Mouse (Mus musculus): Measurements from ENCODE around the gene March6. TPM values are rescaled to one million over a fixed set of nuclear protein-coding genes. Genes with fewer than 3 reads are reported as not detected.

March6 gene
- polyA plus RNA-seq, 1 experiment, result not detected

DNA sequence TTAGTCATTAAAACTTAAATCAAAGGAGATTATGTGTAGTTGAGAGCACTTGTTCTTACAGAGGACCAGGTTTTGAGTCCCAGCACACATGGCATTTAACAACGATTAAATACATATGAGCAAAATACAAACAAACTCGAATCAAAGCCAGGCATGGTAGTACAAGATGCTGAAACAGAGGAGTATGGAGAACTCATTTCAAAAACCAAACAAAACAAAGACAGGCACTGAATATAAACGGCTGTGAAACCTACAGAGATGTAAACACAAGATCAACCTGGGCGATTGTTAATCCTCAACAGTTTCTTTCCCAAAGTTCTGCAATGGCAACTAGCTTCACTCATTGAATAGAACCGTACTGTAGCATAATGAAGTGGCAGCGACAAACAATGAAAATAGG is 1.8 kb downstream of the March6 start:
- no peak overlapping the region for H3K4me3 ChIP-seq (ENCODE audit: insufficient read depth, low read depth, low read length)
- TF ChIP-seq CTCF (IDR thresholded peaks at IDR 0.05; ENCODE audit: insufficient read depth, low read depth, low read length) (no peak), POLR2A (IDR thresholded peaks at IDR 0.05; ENCODE audit: insufficient read depth, low read depth, low read length) (no peak)
- peaks cover 4% of the 10 kb centered on the region for H3K4me1 ChIP-seq (ENCODE audit: control insufficient read depth, insufficient read depth, low read length)
- no peak overlapping the region for H3K27ac ChIP-seq (ENCODE audit: insufficient read depth, low read depth, low read length)
- 10% methylated on average over 6 of the region's 6 CpGs for WGBS

DNA sequence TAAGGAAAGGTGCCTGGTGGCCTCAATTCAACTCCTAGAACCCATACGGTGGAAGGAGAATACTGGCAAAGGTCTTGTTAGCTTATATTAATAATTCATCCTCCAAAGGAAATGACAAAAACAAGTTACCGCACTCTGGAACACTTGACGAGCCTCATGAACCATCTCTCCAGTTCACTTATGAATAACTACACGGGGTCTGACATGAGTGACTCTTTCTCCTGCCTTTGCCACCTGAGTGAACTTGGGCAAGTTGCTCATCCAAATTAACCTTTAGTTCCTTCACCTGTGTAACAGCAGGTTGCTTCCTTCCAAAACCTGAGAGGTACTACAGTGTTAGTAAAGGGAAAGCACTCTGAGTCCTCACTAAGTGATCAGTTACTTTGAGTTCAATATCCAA is 2.4 kb downstream of the March6 start:
- TF ChIP-seq CTCF (IDR thresholded peaks at IDR 0.05; ENCODE audit: insufficient read depth, low read depth, low read length), result no peak
- TF ChIP-seq POLR2A (IDR thresholded peaks at IDR 0.05; ENCODE audit: insufficient read depth, low read depth, low read length), result no peak
- 90% methylated on average over 4 of the region's 4 CpGs for WGBS
- no peak overlapping the region for H3K4me3 ChIP-seq (ENCODE audit: insufficient read depth, low read depth, low read length)
- peaks cover 4% of the 10 kb centered on the region for H3K4me1 ChIP-seq (ENCODE audit: control insufficient read depth, insufficient read depth, low read length)
- H3K27ac ChIP-seq (ENCODE audit: insufficient read depth, low read depth, low read length), result no peak overlapping the region

DNA sequence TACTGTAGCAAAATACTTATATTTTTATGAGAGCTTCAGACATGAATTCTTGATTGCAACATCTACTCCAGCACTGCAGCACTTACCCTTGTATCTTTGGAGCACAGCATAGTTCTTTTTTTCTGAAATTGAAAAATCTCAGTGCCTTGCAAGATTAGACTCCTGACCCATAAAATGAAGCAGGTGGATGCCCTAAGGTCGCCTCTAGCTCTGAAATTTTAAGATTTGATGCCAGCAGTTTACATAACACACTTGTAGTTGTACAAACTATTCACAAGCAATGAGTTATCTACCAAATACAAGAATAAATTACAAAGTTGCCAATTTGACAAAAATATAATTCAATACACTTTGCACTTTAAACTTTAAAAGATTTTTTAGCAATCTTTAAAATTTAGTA is 4.4 kb downstream of the March6 start:
- WGBS, result 84% methylated on average over 1 of the region's 1 CpGs
- no peak for TF ChIP-seq CTCF (IDR thresholded peaks at IDR 0.05; ENCODE audit: insufficient read depth, low read depth, low read length)
- no peak for TF ChIP-seq POLR2A (IDR thresholded peaks at IDR 0.05; ENCODE audit: insufficient read depth, low read depth, low read length)
- H3K4me1 ChIP-seq (ENCODE audit: control insufficient read depth, insufficient read depth, low read length), result no peaks in the 10 kb centered on the region
- H3K4me3 ChIP-seq (ENCODE audit: insufficient read depth, low read depth, low read length), result no peak overlapping the region
- no peak overlapping the region for H3K27ac ChIP-seq (ENCODE audit: insufficient read depth, low read depth, low read length)

DNA sequence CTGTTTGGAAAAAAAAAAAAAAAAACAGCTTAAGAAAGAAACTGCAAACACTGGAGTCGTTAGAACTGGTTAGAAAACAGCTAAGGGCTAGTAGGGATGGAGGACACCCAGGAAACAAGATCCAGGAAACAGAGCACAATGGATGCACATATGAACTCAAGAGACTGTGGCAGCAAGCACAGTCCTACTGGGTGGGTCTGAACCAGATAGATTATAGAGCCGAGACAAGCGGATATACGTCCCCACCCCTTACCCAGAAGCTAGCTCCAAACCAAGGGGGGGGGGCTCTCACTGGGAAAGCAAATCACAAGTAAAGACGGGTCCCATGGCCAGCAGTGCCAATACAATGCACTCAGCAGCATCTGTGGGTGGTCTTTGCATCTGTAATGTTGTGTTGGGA is 11.9 kb downstream of the March6 start:
- WGBS, result 62% methylated on average over 5 of the region's 5 CpGs
- no peaks in the 10 kb centered on the region; the same call in 1 of the 2 replicates for H3K4me1 ChIP-seq (ENCODE audit: control insufficient read depth, insufficient read depth, low read length)
- TF ChIP-seq POLR2A (IDR thresholded peaks at IDR 0.05; ENCODE audit: insufficient read depth, low read depth, low read length) (no peak), CTCF (IDR thresholded peaks at IDR 0.05; ENCODE audit: insufficient read depth, low read depth, low read length) (no peak)
- no peak overlapping the region for H3K4me3 ChIP-seq (ENCODE audit: insufficient read depth, low read depth, low read length)
- H3K27ac ChIP-seq (ENCODE audit: insufficient read depth, low read depth, low read length), result no peak overlapping the region

DNA sequence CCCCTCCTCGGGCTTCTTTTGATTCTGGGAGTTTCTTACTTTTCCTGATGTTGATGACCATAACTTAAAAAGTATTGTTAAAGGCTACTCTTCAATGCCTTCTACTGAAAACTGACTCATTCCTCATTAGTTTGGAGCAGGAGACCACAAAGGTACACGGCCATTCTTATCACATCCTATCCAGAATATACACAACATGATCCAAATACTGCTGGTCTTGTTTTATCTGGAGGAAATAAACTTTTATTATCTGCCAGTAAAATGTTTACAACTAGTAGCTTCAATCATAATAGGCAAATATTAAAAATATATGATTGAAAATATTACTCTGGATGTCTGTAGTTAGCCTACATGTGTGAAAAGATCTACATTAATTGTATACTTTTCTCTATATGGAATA is 12.5 kb downstream of the March6 start:
- no peak overlapping the region for H3K27ac ChIP-seq (ENCODE audit: insufficient read depth, low read depth, low read length)
- H3K4me1 ChIP-seq (ENCODE audit: control insufficient read depth, insufficient read depth, low read length), result no peaks in the 10 kb centered on the region; the same call in 1 of the 2 replicates
- 86% methylated on average over 2 of the region's 2 CpGs for WGBS
- no peak overlapping the region for H3K4me3 ChIP-seq (ENCODE audit: insufficient read depth, low read depth, low read length)
- no peak for TF ChIP-seq POLR2A (IDR thresholded peaks at IDR 0.05; ENCODE audit: insufficient read depth, low read depth, low read length)
- TF ChIP-seq CTCF (IDR thresholded peaks at IDR 0.05; ENCODE audit: insufficient read depth, low read depth, low read length), result no peak

DNA sequence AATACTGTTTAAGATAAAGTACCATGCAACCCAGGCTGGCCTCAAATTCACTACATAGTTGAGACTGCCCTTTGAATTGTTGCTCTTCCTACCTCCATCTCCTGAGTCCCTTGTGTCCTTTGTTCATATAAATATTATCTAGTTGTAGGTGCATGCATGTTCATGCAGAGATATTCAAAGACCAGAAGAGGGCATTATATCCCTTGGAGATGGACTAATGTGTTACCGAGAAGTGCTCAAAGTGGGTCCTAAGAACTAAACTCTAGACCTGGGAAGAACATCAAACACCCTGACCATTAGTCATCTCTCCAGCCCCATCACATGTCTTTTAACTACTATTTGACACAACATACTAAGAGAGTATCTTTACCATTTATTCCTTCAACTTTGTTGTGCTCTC is 13.7 kb downstream of the March6 start:
- TF ChIP-seq CTCF (IDR thresholded peaks at IDR 0.05; ENCODE audit: insufficient read depth, low read depth, low read length), result no peak
- TF ChIP-seq POLR2A (IDR thresholded peaks at IDR 0.05; ENCODE audit: insufficient read depth, low read depth, low read length), result no peak
- Histone ChIP-seq H3K27ac (ENCODE audit: insufficient read depth, low read depth, low read length) (no peak overlapping the region), H3K4me3 (ENCODE audit: insufficient read depth, low read depth, low read length) (no peak overlapping the region), H3K4me1 (ENCODE audit: control insufficient read depth, insufficient read depth, low read length) (no peaks in the 10 kb centered on the region; the same call in 1 of the 2 replicates)
- 55% methylated on average over 1 of the region's 1 CpGs for WGBS

DNA sequence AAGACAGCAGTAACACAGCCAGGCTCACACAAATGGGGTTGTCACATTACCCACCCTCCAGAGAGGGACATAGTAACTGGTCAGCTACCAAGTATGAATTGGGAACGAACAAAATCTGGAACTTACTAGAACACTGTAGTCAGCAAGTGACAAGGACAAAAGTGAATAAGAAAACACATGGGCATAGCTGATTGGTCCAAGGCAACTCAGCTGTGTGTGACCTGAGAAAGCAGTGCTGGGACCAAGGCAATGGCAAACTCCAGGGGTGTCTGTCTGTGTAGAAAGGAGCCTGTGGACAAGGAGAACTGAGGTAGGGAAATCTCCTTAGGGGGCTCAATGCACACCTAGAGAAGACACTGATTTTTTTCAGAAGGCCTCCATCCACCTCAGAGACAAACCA is 19.1 kb downstream of the March6 start:
- TF ChIP-seq CTCF (IDR thresholded peaks at IDR 0.05; ENCODE audit: insufficient read depth, low read depth, low read length) (no peak), POLR2A (IDR thresholded peaks at IDR 0.05; ENCODE audit: insufficient read depth, low read depth, low read length) (no peak)
- Histone ChIP-seq H3K27ac (ENCODE audit: insufficient read depth, low read depth, low read length) (no peak overlapping the region), H3K4me3 (ENCODE audit: insufficient read depth, low read depth, low read length) (no peak overlapping the region), H3K4me1 (ENCODE audit: control insufficient read depth, insufficient read depth, low read length) (peaks cover 3% of the 10 kb centered on the region)
- WGBS, result 43% methylated on average over 1 of the region's 1 CpGs

DNA sequence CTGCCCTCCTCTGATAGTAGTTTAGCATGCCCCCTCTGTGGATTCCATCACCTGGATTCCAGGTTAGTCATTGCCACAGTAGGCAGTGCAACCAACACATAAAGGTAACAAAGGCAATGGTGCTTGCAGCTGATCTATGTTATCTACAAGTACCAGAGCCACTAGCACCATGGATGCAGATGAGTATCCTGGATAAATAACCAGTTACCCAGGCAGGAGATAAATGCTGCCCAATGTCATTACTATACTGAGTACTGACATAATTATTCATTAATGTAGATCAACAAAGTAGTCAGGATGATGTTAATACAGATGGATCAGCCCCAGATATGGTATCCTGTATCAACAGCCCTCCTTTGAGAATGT is 19.5 kb downstream of the March6 start:
- Histone ChIP-seq H3K27ac (ENCODE audit: insufficient read depth, low read depth, low read length) (no peak overlapping the region), H3K4me1 (ENCODE audit: control insufficient read depth, insufficient read depth, low read length) (peaks cover 3% of the 10 kb centered on the region), H3K4me3 (ENCODE audit: insufficient read depth, low read depth, low read length) (no peak overlapping the region)
- TF ChIP-seq CTCF (IDR thresholded peaks at IDR 0.05; ENCODE audit: insufficient read depth, low read depth, low read length), result no peak
- TF ChIP-seq POLR2A (IDR thresholded peaks at IDR 0.05; ENCODE audit: insufficient read depth, low read depth, low read length), result no peak

DNA sequence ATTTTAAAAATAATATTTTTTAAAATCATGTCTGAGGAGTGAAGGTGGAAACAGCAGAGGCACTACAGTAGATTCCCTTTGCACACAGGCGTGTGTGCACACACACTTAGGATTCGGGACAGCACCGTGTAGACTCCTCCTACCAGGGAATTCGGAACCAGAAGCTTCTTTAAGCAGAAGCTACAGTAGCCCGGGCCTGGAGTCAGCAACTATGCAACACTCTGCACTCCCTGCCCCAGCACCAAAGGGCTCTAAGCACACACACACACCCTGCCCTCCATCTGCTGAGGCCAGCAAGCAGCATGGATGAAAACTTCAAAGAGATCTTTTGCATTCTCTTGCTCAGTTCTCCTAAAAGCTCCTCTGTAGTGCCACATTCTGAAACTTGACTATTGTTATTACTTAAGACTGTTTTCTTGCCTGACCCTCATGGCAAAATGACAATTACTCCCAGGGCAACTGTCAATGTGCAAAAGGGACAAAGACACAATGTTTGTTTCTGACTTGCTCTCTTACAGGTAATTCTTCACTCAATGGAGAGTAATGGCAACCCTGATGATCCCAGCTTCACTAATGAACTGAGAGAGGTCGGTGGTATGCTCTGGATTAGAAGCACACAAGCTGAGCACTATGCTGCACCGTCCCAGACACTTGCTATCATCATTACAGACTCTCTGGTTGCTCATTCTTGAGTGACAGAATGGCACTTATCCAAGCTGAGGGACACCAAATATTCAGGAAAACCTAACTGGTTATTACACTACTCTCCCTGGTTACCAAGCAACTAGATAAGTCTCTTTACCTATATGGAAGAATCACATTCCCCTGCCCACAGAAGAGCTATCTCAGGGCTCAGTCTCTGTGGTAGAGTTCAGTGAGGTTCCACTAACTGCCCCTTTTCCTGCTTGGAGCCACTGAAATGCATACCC is 20.1 kb downstream of the March6 start:
- Histone ChIP-seq H3K4me3 (ENCODE audit: insufficient read depth, low read depth, low read length) (no peak overlapping the region), H3K27ac (ENCODE audit: insufficient read depth, low read depth, low read length) (no peak overlapping the region), H3K4me1 (ENCODE audit: control insufficient read depth, insufficient read depth, low read length) (peaks cover 3% of the 10 kb centered on the region)
- TF ChIP-seq CTCF (IDR thresholded peaks at IDR 0.05; ENCODE audit: insufficient read depth, low read depth, low read length), result no peak
- no peak for TF ChIP-seq POLR2A (IDR thresholded peaks at IDR 0.05; ENCODE audit: insufficient read depth, low read depth, low read length)
- WGBS, result 37% methylated on average over 7 of the region's 7 CpGs

All from olfactory bulb, adult 2 months (tissue).